Mouse (Mus musculus): Measurements from ENCODE around the gene Ltc4s.

The Ltc4s gene

DNA sequence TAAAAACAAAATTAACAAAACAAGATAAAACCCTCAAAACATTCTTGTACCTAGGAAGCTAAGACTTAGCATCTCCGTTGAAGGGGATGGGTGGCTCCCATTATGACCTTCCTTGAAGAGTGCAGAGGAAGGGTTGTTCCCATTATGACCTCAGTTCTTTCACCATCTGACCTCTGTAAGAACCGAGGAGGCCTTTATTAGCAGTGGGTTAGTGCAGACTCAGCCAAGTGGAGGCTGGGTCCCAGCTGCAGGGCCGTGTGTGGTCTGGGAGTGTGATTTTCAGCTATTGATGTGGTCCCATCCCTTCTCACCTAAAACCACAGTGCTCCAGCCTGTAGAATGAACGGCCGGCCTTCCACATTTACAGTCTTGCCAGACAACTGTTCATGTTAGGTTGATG lies 6.9 kb upstream of the Ltc4s start:
- no peak for DNase-seq

DNA sequence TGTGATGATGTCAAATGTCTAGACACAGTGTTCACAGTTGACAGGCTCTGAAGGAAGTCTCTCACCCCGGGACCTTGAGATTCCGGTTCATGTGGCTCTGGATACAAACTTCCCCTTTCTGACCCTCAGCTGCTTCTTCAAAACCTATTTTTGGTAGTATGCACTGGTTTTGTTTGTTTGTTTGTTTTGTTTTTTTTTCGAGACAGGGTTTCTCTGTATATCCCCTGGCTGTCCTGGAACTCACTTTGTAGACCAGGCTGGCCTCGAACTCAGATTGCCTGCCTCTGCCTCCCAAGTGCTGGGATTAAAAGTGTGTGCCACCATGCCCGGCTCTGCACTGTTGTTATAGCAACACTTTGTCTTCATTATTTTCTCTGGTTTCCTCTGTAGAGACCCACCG lies 5.5 kb upstream of the Ltc4s start:
- no peak for DNase-seq

DNA sequence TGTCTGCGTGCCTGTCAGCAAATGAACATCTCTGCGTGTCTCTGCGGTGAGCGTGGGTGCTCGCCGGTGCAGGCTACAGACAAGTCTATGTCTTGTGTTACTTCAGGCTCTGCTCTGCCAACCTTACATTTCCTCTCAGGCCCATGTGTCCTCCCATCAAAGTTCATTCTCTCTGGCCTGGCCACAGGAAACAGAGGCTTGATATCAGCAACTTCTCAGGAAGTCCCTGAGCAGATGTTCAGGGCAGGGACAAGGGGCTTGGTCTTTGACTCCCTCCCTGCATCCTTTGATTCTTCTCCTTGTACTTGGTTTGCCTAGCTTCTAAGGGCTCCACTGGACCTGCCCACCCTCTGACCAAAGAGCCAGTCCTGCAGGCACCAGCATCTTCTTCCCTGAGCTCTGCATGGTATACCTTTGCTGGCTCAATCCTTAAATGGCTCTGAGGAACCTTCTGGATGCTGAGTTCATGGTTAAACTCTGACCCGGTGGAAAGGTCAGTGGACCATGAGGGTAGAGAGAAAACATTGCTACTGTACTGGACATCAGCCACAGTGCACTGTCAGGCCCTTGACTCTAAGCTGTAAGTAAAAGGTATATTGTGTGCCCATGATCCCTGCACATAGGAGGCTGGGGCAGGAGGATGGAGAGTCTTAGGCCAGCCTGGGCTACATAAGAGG lies 2.0 kb upstream of the Ltc4s start:
- DNase-seq = no peak

DNA sequence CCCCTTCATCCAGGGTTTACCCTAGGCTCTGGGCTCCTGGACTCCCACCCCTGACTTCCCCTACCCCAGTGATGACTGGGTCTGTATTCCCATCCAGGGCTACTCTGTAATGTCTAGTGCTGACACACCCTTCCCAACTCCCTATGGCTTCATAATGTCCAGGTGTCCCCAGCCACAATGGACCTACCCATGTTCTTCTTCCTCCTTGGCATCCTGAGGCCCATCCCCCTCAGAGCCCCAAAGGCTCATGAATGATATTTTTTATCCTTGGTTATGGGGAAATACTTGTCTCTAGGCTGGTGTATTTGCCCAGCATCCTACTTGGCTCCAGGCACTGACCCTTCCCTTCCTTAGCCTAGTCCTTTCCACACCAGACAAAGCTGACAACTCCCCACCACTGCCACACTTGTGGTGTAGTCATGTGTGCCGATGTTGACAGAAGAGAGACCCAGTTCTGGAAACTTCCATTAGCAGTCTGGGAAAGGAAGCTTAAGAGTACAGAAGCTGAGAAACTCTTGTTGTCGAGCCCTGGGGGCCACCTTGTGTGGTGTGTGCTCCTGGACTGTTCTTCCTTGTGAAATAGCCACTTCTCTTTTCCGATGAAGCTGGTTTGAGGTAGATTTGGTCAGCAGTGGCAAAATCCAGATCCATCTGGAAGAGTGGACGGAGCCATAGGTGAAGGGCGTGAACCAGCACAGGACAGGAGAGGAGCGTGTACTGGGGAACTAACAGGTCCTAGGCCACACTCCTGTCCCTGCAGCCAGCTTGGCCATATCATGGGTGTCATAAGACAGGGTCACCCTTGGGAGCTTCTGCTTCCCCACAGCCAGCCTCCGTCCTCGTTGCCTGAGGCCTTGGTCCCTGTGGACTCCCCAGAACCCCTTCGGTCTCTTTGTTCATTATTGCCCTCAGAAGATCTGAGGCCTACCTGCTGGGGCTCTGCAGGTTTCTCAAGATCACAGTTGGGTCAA lies 690 bp upstream of the Ltc4s start:
- no peak for DNase-seq

DNA sequence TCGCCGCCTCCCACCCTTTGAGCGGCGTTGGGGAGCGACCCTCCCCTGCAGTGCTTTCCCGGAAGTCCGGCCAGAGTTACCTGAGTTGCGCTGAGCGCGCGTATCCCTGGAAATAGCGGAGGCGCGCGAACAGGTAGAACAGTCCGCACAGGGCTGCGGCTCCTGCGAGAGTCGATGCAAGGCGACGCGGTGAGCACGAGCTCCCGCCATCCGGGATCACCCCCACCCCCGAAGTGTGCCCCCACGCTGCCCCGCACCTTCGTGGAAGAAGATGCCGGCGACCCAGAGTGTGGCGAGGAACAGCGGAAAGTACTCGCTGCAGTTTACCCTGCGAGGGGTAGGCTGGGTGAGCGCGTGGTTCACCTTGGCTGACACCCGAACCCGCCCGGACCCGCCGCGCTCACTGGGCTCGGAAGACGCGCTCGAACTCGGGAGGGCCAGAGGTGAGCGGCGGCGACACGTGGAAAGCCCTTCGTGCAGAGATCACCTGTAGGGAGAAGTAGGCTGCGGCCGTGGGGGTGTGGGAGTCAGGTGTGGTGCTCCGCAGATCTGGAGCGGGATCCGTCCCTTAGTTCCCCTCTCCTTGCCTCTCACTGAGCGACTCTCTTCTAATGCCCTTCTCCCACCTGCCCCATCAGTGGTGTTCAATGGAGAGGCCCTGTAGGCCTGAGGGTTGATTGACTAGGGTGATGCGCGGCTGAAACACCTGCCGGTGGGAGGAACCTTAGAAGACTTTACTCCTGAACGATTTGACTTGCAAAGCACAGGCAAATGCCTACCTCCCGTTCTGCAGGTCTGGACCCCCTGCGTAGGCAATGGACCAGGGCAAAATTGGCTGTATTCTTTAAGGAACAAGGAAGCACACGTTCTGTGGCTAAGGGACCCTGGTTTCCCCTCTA lies 1.2 kb downstream of the Ltc4s start:
- DNase-seq = no peak

DNA sequence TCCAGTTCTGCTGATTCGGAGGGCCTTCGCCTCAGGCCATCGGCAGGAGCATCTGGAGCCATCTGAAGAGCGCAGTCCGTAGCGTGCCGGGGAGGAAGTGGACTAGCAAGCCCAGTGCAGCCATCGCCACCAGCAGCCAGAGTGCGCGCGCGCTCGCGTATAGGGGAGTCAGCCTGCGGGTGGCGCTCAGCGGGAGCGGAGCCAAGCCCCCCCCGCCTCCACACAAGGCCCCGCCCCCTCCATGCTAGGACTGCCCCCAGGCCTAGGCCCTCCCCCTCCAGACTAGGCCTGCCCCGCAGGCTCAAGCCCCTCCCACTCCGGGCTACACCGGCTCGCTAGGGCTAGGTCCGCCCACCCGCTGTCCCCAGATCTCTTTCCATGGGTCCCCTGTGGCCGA lies 1.9 kb downstream of the Ltc4s start:
- peak; percentile 96 for DNase-seq

DNA sequence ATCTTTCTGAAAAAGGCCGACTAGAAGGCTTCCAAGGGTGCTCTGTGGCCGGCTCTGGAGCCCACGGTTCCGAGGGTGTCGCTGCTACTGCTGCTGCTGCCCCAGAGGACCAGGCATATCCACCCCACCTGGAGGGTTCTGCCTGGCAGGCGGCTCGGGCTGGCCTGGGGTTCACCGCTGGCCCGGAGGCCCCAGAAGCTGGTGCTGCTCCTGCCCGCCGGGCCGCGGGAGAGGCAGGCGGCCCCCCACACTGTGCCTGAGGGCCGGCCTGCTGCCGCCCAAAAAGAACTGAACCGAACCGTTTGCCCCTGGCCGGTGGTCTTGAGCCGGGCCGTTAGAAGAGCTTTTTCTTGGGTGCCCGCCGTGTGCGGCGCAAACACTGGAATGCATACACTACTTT lies 3.8 kb downstream of the Ltc4s start:
- DNase-seq = no peak

DNA sequence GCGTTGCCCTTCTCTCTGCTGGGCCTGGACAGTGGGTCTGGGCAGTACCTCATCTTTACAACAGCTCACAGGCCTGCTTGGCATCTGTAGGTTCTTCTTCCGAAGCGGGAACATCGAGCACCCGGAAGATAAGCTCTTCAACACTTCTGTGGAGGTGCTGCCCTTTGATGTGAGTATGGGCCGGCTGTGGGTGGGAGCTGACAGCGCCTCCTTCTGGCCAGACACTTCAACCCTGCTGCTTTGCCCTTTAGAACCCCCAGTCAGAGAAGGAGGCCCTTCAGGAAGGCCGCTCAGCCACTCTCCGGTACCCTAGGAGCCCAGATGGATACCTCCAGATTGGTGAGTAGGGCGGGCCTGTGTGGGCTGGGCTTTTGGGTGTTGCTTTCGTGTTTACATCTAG lies 4.4 kb downstream of the Ltc4s start:
- DNase-seq = no peak

DNA sequence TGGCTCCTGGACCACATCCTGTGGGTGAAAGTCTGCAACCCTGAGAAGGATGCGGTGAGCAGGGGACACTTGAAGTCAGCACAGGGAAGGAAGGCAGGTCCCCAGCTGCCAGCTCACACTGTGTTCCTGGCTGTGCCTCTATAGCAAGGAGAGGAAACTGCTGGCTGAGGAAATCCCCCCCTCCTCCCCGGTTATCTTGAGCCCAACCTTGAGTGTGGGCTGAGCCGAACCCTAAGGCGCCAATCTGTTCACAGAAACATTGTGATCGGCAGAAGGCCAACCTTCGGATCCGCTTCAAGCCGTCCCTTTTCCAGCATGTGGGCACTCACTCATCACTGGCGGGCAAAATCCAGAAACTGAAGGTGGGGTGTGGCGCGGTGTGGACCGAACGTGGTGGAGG lies 5.4 kb downstream of the Ltc4s start:
- no peak for DNase-seq

DNA sequence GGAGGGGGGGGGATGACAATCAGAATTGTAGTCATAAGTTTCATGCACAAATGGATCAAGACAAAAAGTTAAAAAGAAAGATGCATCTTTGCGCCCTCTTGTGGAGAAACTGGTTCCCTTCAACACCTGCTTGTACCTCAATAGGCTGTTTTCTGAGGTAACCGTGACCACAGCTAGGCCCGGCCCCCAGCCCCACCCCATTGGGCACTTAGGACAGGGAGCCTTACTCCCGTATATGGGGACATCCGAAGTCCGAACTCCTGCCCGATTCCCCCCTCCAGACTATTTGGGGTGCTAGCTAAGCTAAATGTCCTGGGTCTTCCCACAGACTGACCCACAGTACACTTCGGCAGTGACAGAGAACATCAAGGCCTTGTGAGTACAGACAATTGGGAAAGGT lies 7.0 kb downstream of the Ltc4s start:
- peak; percentile 73 for DNase-seq

DNA sequence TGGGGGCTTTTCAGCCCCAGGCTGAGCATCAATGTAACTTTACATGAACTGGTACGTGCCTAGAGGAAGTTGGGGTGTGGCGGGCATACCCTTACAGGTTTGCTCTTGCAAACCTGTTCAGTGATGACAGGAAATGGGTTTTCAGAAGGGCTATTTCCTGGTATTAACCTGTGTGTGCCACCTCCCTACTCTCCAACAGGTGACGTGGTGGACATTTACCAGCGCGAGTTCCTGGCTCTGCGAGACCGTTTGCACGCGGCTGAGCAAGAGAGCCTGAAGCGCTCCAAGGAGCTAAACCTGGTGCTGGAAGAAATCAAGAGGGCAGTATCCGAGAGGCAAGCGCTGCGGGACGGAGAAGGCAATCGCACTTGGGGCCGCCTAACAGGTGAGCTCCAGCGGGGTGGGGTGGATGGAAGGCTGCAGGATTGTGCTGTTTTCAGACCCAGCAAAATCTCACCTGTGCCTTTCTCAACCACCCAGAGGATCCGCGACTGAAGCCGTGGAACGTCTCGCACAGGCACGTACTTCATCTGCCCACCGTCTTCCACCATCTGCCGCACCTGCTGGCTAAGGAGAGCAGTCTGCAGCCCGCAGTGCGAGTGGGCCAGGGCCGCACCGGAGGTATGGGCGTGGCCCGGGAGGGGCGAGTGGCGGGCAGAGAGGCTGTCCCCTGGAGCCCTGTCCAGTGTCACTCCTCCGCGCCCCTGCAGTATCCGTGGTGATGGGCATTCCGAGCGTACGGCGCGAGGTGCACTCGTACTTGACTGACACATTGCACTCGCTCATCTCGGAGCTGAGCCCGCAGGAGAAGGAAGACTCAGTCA lies 7.7 kb downstream of the Ltc4s start:
- DNase-seq = no peak

DNA sequence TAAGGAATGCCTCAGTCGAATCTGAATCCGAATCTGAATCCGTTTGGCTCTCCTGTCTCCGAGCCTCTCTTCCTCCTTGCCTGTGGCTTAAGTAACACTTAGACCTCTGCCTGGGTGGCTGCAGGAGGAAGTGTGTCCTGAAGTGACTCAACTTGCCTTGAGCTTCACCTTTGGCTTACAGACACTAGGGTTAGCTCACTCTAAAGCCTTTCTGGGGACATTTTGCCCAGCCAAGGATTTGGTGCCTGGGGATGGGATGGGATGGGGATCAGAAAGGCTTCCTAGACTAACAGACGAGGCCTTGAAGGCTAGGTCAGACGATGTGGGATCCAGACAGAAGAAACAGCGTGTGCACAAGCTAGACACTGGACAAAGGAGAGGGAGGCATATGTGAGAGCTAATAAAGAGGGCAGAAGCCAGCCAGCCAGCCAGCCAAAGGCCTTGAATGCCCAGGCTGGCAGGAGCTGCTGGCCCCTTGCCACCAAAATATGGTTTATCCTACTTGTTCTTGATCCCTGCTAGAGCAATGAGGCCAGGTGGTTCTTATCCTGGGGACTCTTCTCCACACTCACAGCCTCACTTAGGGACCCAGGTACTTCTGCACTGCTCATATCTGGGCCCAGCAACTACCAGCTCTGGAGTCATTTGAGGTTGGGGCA lies 9.0 kb downstream of the Ltc4s start:
- no peak for DNase-seq

DNA sequence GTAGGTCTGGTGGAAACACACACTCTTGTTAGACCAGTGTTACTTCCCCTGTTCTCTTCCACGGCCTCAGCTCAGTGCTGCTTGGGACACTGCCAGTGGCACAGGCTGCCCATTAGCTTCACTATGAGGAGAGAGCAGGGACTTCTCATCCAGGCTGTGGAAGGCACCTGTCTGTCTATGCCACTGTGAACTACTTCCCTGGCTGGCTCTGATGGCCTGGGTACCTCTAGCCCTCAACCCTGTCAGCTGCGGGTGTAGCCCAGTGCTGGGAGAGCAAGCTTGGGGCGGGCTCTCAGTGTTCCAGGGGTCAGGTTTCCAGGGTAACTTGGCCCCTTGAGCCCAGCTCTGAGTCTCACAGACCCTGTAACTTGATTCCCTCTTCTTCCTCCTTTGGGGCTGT lies 9.6 kb downstream of the Ltc4s start:
- DNase-seq = peak; percentile 64

DNA sequence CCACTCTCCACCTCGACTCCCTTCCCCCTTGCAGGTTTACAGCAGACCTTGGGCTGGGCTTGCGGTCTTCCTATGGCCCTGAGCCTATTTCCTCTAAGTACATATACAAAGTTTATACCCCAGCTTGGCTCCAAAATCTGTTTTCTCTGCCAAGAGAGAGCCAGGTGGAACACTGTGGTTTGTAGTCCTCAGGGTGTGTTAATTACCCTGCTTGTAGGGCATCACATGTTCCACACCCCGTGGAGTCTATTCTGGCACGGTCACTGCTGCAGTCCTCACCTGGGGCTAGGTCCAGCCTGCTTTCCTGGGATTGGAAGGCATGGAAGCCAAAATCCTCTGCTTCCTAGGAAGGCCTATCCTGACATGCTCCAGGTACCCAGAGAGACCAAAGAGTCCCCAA lies 10.7 kb downstream of the Ltc4s start:
- DNase-seq = no peak

DNA sequence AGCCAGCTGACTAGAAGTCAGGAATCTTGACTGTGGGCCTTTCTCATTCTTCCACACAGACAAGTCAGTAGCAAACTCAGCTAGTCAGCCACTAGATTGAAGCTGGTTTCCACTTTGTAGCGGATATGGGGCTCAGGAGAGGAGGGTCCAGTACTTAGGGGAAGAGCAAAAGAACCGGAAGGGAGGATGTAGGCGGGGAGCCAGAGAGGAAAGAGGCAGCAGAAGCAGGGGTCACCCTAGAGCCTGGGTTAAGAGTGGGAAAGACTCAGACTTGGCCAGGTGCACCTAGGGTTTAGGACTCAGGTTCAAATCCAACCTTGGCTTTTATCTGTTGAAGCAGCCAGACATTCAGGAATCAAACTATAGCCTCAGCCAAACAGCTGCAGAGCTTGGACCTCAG lies 11.2 kb downstream of the Ltc4s start:
- DNase-seq = no peak

DNA sequence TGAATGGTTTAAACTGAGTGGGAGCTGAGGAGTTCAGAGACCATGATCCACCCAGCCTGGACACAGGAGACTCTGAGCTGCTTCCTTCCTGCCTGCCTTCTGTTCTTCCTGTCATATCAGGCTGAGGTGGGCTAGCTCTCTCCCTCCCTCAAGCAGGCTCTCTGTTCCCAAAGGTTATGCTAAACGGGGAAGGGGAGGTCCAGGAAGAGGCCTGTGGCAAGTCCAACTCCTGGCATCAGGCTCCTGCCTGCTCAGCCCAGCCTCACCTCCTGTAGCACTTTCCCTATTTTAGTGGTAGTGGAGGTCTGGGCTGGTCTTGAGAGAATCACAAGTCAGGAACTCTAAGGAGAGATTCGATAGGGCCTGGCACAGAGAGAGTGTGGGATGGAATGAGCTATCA lies 12.0 kb downstream of the Ltc4s start:
- no peak for DNase-seq

DNA sequence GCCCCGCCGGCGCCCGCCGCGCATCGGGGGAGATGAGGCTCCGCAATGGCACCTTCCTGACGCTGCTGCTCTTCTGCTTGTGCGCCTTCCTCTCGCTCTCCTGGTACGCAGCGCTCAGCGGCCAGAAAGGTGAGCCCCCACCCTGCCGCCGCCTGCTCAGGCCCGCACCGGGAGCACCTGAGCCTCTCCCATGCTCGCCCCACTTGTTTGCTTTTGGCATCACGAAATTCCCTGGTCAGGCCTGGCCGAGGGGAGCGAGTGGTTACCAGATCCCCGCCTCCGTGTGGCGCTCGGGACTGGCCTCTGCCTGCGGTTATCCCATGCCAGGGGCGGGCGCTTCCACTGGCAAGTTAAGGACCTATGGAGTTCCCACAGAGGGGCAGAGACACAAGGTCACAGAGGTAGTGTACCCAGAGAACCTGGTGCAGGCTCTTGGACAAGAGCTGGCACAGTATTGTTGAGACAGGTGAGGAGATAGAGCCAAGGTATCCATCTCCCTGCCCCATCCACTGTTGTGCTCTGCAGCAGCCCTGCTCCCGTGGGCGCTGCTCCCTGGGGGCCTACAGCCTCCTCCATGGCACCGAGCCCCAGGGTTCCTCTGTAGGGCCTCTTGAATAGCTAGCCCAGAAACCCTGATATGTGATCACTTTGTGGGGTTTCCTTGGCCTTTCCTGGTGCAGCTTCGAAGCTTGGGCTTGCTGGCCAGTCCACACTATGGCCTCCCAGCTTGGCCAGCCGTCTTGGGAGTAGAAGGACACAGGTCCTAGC lies 12.6 kb downstream of the Ltc4s start:
- DNase-seq = peak; percentile 57

DNA sequence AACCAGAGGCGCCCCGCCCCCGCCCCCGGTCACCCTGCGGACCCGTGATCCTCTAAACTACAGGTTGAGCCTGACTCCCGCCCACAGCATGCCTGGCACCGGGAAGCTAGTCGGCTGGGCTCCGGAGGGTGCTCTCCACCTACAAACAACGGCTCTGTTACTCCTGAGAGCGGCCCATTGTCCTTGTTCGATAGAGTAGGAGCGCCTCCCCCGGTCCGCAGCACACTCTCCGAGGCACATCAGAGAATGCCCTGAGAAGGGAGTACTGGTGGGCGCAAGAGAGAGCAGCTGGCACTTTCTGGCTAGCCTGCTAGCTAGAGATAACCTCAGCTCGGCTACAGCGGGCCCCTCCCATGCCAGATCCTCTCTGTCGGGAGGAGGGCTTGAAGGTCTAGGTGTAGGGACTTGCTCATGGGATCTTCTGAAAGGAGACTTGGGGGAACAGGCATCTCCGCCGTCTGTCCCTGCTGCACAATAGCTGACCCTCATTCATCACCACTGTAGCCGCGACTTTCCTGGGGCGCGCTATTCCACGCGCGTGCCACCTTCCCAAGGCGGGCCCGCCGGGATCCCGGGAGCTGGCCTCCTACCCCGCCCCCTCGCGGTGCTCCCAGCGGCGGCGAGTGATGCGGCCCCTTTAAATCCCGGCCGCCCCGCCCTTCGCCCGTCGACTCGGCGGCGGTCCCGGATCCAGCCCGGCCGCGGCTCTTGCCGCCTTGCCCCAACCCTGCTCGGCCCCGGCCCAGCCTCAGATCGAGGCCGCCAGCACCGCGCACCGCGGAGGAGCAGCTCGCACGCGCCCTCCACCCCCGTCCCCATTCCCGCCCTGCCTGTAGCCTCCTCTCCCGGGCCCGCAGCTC lies 13.5 kb downstream of the Ltc4s start:
- peak; percentile 91 for DNase-seq

DNA sequence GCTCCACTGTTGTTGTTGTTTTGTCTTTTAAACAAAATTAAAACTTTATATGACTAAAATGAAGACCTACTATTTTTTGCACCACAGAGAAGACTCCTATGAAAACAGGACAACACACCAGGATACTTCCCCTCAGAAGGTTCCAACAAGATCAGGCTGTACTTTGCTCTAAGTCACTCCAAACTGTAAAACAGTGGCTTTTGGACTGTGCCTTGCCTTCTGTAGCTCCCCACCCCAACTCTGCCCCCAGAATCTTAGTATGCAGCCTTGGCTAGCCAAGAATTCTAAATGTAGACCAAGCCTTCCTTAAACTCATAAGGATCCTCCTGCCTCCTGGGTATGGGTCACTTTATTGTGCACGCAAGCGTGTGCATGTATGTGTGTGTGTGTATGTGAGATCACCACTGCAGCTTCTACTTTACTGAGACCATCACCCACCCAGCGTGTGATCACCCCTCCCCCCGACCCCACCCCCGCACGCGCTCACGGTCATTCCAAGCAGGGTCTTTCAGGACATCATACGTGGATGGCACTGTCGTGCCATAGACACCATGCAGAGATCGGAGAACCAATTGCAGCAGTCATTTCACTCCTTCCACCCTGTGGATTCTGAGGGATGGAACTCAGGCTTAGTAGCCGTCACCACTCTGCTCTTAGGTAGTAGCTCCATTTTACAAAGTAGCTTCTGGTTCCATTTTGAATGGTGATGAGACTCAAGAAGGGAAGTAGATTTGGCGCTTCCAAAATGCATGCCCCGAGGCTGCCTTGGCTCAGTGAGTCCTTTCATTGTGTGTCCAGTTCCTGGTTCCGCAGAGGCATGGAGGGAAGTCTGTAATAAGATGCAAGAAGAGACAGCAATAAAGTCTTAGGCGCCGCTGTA lies 14.4 kb downstream of the Ltc4s start:
- peak; percentile 56 for DNase-seq
